Mouse (Mus musculus) intestine, postnatal 0 days (tissue): ENCODE data around the gene Slc25a13. TPM values are rescaled to one million over a fixed set of nuclear protein-coding genes. Genes with fewer than 3 reads are reported as not detected.

Experiments
- ATAC-seq: fragments of 200-750 bp; cut with Nextera tagmentation; 2 replicates; pipeline ENCODE4 v1.8.0; 2017; ENCODE audit warnings: mild to moderate bottlenecking, moderate TSS enrichment, moderate library complexity
- H3K27ac ChIP-seq: fragments of 300-500 bp; sonication (generic); 2 replicates; pipeline ENCODE4 v1.5.1; 2014; ENCODE audit warnings: mild to moderate bottlenecking, low read depth, low read length, moderate library complexity
- H3K27me3 ChIP-seq: fragments of 300-500 bp; sonication (generic); replicated peaks from 2 replicates; pipeline ENCODE4 v1.6.1; 2014; ENCODE audit warnings: low read length, mixed read lengths; ENCODE audit not compliant: control insufficient read depth, insufficient read depth
- H3K36me3 ChIP-seq: fragments of 300-500 bp; sonication (generic); 2 replicates; pipeline ENCODE4 v1.6.1; 2014; ENCODE audit warnings: mild to moderate bottlenecking, moderate library complexity; ENCODE audit not compliant: control insufficient read depth, insufficient read depth
- H3K4me1 ChIP-seq: fragments of 300-500 bp; sonication (generic); replicated peaks from 2 replicates; pipeline ENCODE4 v1.6.1; 2014; ENCODE audit warnings: antibody characterized with exemption, low read length, mixed read lengths; ENCODE audit not compliant: control insufficient read depth, insufficient read depth
- H3K4me2 ChIP-seq: fragments of 300-500 bp; sonication (generic); replicated peaks from 2 replicates; pipeline ENCODE4 v1.6.1; 2014; ENCODE audit warnings: low read depth, mild to moderate bottlenecking, moderate library complexity
- H3K4me3 ChIP-seq: fragments of 300-500 bp; sonication (generic); 2 replicates; pipeline ENCODE4 v1.5.1; 2014; ENCODE audit warnings: low read depth, low read length
- H3K9ac ChIP-seq: fragments of 300-500 bp; sonication (generic); 2 replicates; pipeline ENCODE4 v1.6.1; 2014; ENCODE audit warnings: mild to moderate bottlenecking, low read depth, low read length
- H3K9me3 ChIP-seq: fragments of 300-500 bp; sonication (generic); 2 replicates; pipeline ENCODE4 v1.6.1; 2016; ENCODE audit warnings: mixed run types; ENCODE audit not compliant: control insufficient read depth
- CTCF ChIP-seq: sonication (generic); IDR thresholded peaks from 2 replicates; pipeline ENCODE4 v1.5.1; 2016; ENCODE audit warnings: low read depth, mild to moderate bottlenecking, control low read depth, antibody characterized with exemption, moderate library complexity
- WGBS: fragments of 180-500 bp; shearing (Covaris S2); extraction: QIAGEN DNeasy Blood & Tissue Kit; methylation state at CpG from one replicate; pipeline ENCODE4 v1.1.7; 2014; 5-methylcytosine and 5-hydroxymethylcytosine counted together
- polyA plus RNA-seq: library from polyadenylated mRNA; unstranded; fragments of >200 nt; fragmentation: Nextera tagmentation; extraction: Ambion mirVana; gene quantifications from 2 replicates; pipeline ENCODE4 v1.2.1, GENCODE M21; 2015

Slc25a13 gene
- polyA plus RNA-seq, 1 experiment from 2014 or later = 32.3 TPM

DNA sequence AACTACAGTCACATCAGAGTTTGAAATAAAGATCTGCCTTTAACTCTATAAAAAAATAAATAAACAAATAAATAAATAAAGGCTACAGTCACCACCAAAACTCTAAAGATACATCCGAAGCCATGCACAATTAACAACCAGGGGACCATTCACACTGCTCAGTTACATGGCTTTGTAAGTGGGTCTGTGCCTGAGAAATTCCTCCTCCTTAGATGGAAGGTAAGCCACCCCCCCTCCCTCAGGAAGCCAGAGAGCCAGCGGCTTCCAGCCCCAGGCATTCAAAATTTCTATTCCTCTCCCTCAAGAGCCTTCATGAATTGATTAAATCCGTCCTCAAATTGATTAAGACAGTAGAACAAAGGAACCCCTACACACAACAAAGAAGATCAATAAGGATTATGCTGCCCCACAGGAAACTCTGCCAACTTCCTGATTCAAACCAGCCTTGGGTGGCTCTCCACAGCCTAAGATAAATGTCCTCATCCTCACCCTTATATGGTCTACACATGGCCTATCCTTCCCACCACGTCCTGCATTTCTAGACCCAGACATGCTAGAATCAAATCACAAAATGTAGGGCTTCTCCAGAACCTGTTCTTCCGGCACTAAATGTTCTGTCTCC, 41.5 kb downstream of the Slc25a13 start:
- Histone ChIP-seq H3K9ac (no peak overlapping the region), H3K27me3 (no peaks in the 10 kb centered on the region), H3K36me3 (no peaks in the 10 kb centered on the region), H3K4me2 (no peak overlapping the region), H3K4me1 (no peaks in the 10 kb centered on the region), H3K4me3 (no peak overlapping the region), H3K27ac (no peak overlapping the region), H3K9me3 (no peaks in the 10 kb centered on the region)
- WGBS = 82% methylated on average over 5 of the region's 5 CpGs
- no peak for ATAC-seq
- no peak for TF ChIP-seq CTCF

DNA sequence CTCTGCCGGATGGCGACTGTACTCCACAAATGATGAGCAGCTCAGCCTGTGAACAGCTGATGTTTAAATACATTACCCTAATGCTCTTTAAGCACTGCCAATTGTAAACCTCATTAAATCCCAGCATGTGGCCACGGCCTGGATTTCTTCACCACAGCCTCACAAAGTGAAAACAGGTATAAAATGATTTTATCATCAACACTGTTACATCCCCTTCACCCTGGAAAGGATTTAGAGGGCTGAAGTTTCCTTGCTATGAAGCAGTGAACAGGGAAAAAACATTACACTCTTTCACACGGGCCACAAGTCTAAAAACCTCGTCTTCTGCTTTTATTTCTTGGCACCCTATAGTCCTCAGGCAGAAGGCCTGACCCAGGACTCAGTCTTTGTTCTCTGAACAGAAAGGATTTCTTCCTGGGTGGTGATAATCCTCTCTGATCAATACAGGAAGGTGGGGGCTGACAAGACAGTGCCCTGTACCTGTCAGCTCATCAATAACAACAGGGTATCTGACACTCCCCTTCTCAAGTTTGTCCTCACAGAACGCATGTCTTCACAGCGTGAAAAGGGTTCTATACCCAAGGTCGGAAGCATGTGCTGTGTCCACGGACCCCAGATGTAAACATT, 42.9 kb downstream of the Slc25a13 start:
- Histone ChIP-seq H3K9me3 (no peaks in the 10 kb centered on the region), H3K4me1 (no peaks in the 10 kb centered on the region), H3K9ac (no peak overlapping the region), H3K27ac (no peak overlapping the region), H3K4me3 (no peak overlapping the region), H3K36me3 (no peaks in the 10 kb centered on the region), H3K4me2 (no peak overlapping the region), H3K27me3 (no peaks in the 10 kb centered on the region)
- no peak for TF ChIP-seq CTCF
- ATAC-seq = no peak
- 60% methylated on average over 9 of the region's 9 CpGs for WGBS

DNA sequence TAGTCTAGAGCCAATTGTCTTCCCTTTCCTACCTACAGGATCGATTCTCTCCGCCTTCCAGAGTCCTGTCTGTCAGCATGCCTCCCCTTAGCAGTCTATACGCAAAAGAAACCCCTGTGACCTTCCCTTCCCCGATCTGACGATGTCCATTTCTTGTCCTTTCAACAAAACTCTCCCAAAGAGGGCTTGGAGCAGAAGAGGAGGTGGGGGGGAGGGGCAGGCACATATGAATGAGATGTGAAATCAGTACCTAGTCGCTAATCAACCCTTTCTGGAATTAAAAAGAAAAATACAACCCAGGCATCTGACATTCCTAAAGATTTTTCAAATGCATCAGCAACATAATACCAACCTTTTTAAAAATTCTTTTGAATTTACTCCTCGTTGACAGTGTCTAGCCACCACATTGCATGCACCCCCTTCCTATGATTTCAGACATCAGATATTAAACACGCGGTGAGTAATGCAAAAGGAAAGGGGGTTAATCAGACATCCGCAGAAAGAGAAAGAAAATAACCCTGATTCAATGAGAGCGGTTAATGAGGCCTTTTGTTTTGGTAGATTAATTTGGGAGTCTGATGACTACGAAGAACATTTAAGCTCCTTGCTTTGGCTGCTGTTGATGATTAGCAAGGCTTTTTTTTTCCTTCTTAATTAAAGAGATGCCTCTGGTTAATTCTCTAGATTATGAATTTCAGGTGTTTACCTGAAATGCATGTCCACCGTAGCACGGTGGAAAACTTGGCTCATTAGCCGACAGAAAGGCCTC, 43.6 kb downstream of the Slc25a13 start:
- no peak for ATAC-seq
- Histone ChIP-seq H3K9me3 (no peaks in the 10 kb centered on the region), H3K4me3 (no peak overlapping the region), H3K4me1 (no peaks in the 10 kb centered on the region), H3K27ac (no peak overlapping the region), H3K4me2 (no peak overlapping the region), H3K27me3 (no peaks in the 10 kb centered on the region), H3K9ac (no peak overlapping the region), H3K36me3 (no peaks in the 10 kb centered on the region)
- no peak for TF ChIP-seq CTCF
- 66% methylated on average over 15 of the region's 15 CpGs for WGBS

DNA sequence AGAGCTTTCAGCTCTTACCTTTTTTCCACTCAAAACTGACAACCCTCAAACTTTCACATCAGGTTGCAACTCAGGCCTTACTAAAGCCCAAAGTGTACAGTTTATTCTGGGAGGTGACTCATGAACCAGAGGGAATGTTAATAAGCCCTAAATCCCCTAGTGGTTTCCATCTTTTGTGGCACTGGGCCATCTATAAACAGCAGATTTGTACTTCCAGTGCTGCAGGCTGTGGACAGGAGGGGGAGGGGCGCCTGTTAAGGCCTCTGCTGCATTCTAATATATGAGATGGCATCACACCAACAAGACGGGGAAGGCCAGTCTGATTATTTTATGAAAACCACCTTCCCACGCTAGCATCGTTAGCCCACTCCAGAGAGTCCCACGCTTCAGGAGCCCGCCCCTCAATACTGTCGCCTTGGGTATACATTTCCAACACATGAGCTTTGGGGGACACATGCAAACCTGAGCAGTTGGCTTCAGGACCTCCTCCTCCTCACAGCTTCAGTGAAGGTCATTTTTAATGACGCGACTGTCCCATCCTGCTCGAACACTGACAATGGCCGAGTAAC, 48.3 kb downstream of the Slc25a13 start:
- no peak overlapping the region for H3K27ac ChIP-seq
- no peak for ATAC-seq
- WGBS = 78% methylated on average over 11 of the region's 11 CpGs
- no peak overlapping the region for H3K9ac ChIP-seq
- no peaks in the 10 kb centered on the region for H3K9me3 ChIP-seq
- no peak; the same call in 1 of the 2 replicates for TF ChIP-seq CTCF
- H3K27me3 ChIP-seq = no peaks in the 10 kb centered on the region
- no peak overlapping the region for H3K4me3 ChIP-seq
- H3K4me2 ChIP-seq = no peak overlapping the region
- no peaks in the 10 kb centered on the region for H3K4me1 ChIP-seq
- no peaks in the 10 kb centered on the region for H3K36me3 ChIP-seq

DNA sequence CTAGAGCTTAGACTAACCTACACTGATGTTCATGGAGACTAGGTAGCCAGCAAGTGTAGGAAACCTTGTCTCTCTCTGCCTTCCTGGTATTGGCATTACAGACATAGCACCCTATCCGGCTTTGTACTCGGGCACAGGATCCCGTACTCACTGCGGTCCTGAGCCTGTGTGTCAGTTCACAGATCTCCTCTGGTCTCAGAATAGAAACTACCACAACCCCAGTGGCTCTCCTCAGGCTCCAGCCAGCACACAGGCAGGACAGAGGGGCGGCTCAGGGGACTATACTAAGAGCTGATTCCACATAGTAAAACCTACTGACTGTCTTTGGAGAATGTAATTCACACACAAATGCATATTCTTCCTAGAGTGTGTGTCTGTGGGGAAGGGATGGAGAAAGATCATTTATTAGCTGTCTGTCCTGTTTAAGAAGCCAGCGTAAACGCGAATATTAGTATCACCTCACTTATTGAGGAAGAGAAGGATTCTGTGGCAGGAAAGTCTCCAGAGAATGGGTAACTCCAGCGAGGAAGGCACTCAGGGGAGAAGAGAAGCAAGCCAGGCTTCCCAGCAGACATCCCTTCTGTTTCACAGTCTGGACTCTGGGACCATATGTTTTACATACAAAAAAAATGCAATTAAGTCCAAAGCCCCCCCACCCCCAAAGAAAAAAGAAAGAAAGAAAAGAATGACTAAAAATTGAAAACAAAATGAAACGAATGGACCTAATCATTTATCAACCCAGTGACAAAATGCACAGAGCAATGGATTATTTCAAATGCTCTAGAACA, 49.4 kb downstream of the Slc25a13 start:
- H3K27ac ChIP-seq = no peak overlapping the region
- no peaks in the 10 kb centered on the region for H3K4me1 ChIP-seq
- no peak for ATAC-seq
- 88% methylated on average over 10 of the region's 10 CpGs for WGBS
- H3K4me2 ChIP-seq = no peak overlapping the region
- no peak for TF ChIP-seq CTCF
- no peaks in the 10 kb centered on the region for H3K36me3 ChIP-seq
- no peak overlapping the region for H3K9ac ChIP-seq
- H3K27me3 ChIP-seq = no peaks in the 10 kb centered on the region
- H3K4me3 ChIP-seq = no peak overlapping the region
- H3K9me3 ChIP-seq = no peaks in the 10 kb centered on the region
